Mouse (Mus musculus) neural tube, embryonic 15.5 days (tissue): ENCODE measurements at regions not wholly inside any gene's neighbourhood (a gene's known extent, or its start where the extent isn't known, plus 50 kb on each side); places are given as distances from the start of the nearest gene placed in this dataset.
A peak's percentile ranks its signal among the peaks of the same experiment; 100 is the strongest.

ENCODE experiments used
- ATAC-seq: fragments of 200-750 bp; cut with Nextera tagmentation; 2 replicates; pipeline ENCODE4 v1.8.0; 2017; ENCODE audit warnings: mild to moderate bottlenecking, moderate TSS enrichment, moderate library complexity; ENCODE audit not compliant: low FRiP score
- H3K27ac ChIP-seq: fragments of 300-500 bp; sonication (generic); replicated peaks from 2 replicates; pipeline ENCODE4 v1.5.1; 2015; ENCODE audit warnings: mild to moderate bottlenecking, inconsistent platforms
- H3K27me3 ChIP-seq: fragments of 300-500 bp; sonication (generic); replicated peaks from 2 replicates; pipeline ENCODE4 v1.6.1; 2015; ENCODE audit warnings: inconsistent platforms
- H3K36me3 ChIP-seq: fragments of 300-500 bp; sonication (generic); 2 replicates; pipeline ENCODE4 v1.6.1; 2015; ENCODE audit warnings: inconsistent platforms
- H3K4me1 ChIP-seq: fragments of 300-500 bp; sonication (generic); 2 replicates; pipeline ENCODE4 v1.6.1; 2015; ENCODE audit warnings: inconsistent platforms
- H3K4me2 ChIP-seq: fragments of 300-500 bp; sonication (generic); 2 replicates; pipeline ENCODE4 v1.6.1; 2015; ENCODE audit warnings: inconsistent platforms, mild to moderate bottlenecking, moderate library complexity
- H3K4me3 ChIP-seq: fragments of 300-500 bp; sonication (generic); replicated peaks from 2 replicates; pipeline ENCODE4 v1.5.1; 2015; ENCODE audit warnings: mild to moderate bottlenecking, inconsistent platforms
- H3K9ac ChIP-seq: fragments of 300-500 bp; sonication (generic); replicated peaks from 2 replicates; pipeline ENCODE4 v1.6.1; 2015; ENCODE audit warnings: mild to moderate bottlenecking, inconsistent platforms
- H3K9me3 ChIP-seq: fragments of 300-500 bp; sonication (generic); replicated peaks from 2 replicates; pipeline ENCODE4 v1.6.1; 2016; ENCODE audit warnings: inconsistent platforms
- WGBS: fragments of 180-500 bp; shearing (Covaris S2); methylation state at CpG from one replicate; pipeline ENCODE4 v1.1.7; 2015; ENCODE audit warnings: mixed read lengths; 5-methylcytosine and 5-hydroxymethylcytosine counted together

DNA sequence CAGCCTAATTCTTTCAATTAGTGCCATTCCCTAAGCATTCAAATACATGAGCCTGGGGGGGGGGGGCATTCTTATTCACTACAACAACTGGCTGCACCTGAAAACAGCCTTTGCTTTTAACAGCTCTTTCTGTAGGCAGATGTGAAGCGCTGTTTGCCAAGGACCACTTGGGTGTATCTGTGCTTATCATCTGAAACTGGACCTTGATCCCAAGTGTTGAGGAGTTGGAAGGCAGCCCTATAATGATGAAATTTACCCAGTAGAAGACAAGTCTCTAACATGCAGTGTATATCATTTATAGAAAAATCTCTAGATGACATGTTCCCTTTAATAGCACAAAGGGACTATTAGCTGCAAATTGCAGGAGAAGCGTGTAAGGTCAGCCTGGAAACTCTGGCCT lies 660.0 kb downstream of the Zfp619 start:
- Histone ChIP-seq H3K9me3 (no peaks in the 10 kb centered on the region), H3K27ac (no peak overlapping the region), H3K4me3 (no peak overlapping the region), H3K36me3 (no peaks in the 10 kb centered on the region), H3K27me3 (no peaks in the 10 kb centered on the region), H3K9ac (no peak overlapping the region), H3K4me1 (no peaks in the 10 kb centered on the region), H3K4me2 (no peak overlapping the region)
- 93% methylated on average over 2 of the region's 2 CpGs for WGBS
- ATAC-seq: no peak

DNA sequence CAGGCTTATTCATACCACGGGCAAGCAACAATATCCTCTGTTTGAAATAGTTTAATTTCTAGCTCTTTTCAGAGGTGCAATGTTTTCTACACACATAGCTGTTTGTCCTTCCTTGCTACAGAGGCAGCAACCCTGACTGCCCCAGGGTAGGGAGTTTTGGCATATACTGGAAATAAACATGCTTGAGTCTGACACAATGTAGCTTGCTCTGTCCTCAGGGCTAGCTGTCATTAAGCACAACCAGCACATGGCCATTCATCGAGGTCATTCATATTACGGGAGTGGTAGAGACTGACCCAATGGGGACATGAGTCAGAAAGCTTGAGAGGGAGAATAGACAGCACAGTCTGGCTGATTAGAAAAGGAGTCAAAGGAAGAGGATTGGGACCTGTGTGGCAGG lies 677.8 kb downstream of the Zfp619 start:
- no peaks in the 10 kb centered on the region for H3K9me3 ChIP-seq
- no peaks in the 10 kb centered on the region for H3K27me3 ChIP-seq
- H3K27ac ChIP-seq: no peak overlapping the region
- ATAC-seq: no peak
- no peak overlapping the region for H3K9ac ChIP-seq
- H3K4me3 ChIP-seq: no peak overlapping the region
- H3K4me1 ChIP-seq: no peaks in the 10 kb centered on the region
- no peak overlapping the region for H3K4me2 ChIP-seq
- no peaks in the 10 kb centered on the region for H3K36me3 ChIP-seq
- WGBS: 82% methylated on average over 3 of the region's 3 CpGs

DNA sequence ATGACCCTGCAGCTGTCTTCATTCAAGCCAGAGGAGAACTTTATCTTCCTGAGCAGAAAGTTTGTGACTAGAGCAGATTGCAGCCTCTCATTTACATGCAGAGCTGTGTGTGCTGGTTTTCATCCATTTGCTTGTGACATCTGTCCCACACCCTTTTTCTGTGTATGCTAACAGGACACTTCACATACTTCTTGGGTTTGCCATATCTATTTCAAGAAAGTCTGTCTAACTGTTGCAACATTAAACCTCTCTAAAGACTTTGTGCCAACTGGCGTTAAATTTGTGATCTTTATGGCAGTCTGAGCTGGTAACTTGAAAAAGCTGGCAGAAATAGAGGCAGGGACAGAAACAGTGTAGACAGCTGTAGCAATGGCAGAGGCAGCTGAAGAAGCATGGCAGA lies 685.0 kb downstream of the Zfp619 start:
- WGBS: 81% methylated on average over 1 of the region's 1 CpGs
- Histone ChIP-seq H3K9ac (no peak overlapping the region), H3K4me2 (no peak overlapping the region), H3K36me3 (no peaks in the 10 kb centered on the region), H3K4me3 (no peak overlapping the region), H3K27ac (no peak overlapping the region), H3K4me1 (no peaks in the 10 kb centered on the region), H3K27me3 (no peaks in the 10 kb centered on the region), H3K9me3 (no peaks in the 10 kb centered on the region)
- no peak for ATAC-seq

- WGBS: 76% methylated on average over 5 of the region's 5 CpGs
- Histone ChIP-seq H3K4me3 (no peak overlapping the region), H3K27ac (no peak overlapping the region), H3K4me2 (no peak overlapping the region), H3K9ac (no peak overlapping the region), H3K4me1 (no peaks in the 10 kb centered on the region), H3K27me3 (no peaks in the 10 kb centered on the region), H3K36me3 (no peaks in the 10 kb centered on the region), H3K9me3 (no peaks in the 10 kb centered on the region)
- ATAC-seq: no peak
These were observed 686.2 kb upstream of the Vstm2b start for GRCm38 (mm10) chr7:40211956-40212355.

DNA sequence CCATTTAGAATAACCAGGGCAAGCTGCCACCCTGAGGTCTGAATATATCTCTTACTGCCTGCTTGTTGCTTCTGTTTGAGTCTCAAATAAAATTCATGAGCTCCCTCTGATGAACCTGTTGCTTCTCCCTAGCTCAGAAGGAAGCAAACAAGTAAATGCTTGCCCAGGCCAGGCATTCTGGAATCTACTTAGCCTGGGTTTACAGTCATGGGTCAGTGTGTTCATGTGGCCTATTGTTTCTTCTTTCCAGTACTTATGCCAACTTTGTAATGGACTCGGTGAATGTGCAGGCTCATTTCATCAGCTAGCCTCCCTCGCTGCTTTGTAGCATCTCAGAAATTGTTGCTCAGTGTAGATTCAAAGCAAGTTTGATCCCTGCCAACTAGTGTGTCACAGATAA lies 685.6 kb upstream of the Vstm2b start:
- no peaks in the 10 kb centered on the region for H3K4me1 ChIP-seq
- H3K4me3 ChIP-seq: no peak overlapping the region
- no peaks in the 10 kb centered on the region for H3K9me3 ChIP-seq
- no peak overlapping the region for H3K4me2 ChIP-seq
- WGBS: 81% methylated on average over 2 of the region's 2 CpGs
- H3K36me3 ChIP-seq: no peaks in the 10 kb centered on the region
- no peaks in the 10 kb centered on the region for H3K27me3 ChIP-seq
- no peak for ATAC-seq
- H3K9ac ChIP-seq: no peak overlapping the region
- H3K27ac ChIP-seq: no peak overlapping the region

- 86% methylated on average over 2 of the region's 2 CpGs for WGBS
- H3K9ac ChIP-seq: no peak overlapping the region
- no peaks in the 10 kb centered on the region for H3K27me3 ChIP-seq
- no peak for ATAC-seq
- no peaks in the 10 kb centered on the region for H3K4me1 ChIP-seq
- no peak overlapping the region for H3K4me3 ChIP-seq
- no peaks in the 10 kb centered on the region for H3K9me3 ChIP-seq
- no peak overlapping the region for H3K27ac ChIP-seq
- no peaks in the 10 kb centered on the region for H3K36me3 ChIP-seq
- H3K4me2 ChIP-seq: no peak overlapping the region
These were observed 684.5 kb upstream of the Vstm2b start for GRCm38 (mm10) chr7:40213646-40214045.

DNA sequence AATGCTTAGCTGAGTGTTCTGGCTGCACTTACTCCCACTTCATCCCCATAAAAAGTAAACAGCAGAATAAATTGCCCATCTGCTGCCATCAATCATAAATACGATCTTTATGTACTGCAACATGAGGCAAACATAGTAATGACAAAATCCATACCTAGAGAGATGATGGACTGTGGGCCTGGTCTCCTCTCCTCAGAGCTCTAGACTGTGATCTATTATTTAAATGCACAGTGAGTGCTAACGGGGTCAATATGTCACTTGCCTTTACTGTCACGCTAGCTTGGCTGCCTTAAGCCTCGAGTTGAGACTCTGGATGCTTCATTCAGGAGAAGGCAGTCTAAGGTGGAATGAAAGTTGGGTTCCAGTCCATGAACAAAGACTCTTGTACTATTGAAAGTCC lies 683.7 kb upstream of the Vstm2b start:
- Histone ChIP-seq H3K9me3 (no peaks in the 10 kb centered on the region), H3K27ac (no peak overlapping the region), H3K4me3 (no peak overlapping the region), H3K9ac (no peak overlapping the region), H3K27me3 (no peaks in the 10 kb centered on the region), H3K4me1 (no peaks in the 10 kb centered on the region), H3K4me2 (no peak overlapping the region), H3K36me3 (no peaks in the 10 kb centered on the region)
- no peak for ATAC-seq
- WGBS: 58% methylated on average over 4 of the region's 4 CpGs

DNA sequence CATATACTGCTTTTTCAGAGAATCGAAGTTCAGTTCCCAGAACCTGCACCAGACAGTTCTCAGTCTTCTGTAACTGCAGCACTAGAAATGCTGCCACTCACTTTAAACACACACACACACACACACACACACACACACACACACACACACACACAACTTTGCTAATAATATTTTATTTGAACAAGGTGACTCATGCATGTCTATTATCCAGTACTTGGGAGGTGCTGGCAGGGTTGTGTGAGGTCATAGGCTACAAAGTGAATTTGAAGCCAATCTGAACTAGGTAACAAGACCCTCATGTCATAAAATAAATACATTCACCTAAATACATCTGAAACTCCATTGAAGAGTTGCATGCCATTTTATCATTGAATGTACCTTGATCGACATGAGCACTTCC lies 682.9 kb upstream of the Vstm2b start:
- H3K36me3 ChIP-seq: no peaks in the 10 kb centered on the region
- no peak overlapping the region for H3K9ac ChIP-seq
- no peaks in the 10 kb centered on the region for H3K4me1 ChIP-seq
- no peaks in the 10 kb centered on the region for H3K27me3 ChIP-seq
- 92% methylated on average over 2 of the region's 2 CpGs for WGBS
- no peak overlapping the region for H3K27ac ChIP-seq
- no peak for ATAC-seq
- H3K9me3 ChIP-seq: no peaks in the 10 kb centered on the region
- no peak overlapping the region for H3K4me3 ChIP-seq
- H3K4me2 ChIP-seq: no peak overlapping the region

DNA sequence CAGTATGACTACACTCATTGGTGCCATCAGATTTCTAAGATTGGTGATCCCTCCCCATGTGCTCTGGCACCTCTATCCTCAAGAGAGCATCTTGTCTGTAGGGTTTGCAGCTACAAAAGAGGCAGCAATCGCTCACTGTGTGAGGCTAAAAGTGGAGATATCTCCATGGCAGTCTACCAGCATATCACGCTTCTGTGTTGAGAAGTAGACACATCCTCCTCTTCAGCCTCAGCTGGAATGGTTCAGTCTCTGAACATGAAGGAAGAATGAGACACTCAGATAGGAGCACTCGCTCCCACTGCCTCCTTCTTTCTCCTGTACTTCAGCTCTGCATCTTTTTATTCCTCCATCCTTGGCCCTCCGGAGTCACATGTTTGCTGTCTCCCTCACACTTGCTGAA lies 677.6 kb upstream of the Vstm2b start:
- Histone ChIP-seq H3K9me3 (no peaks in the 10 kb centered on the region), H3K9ac (no peak overlapping the region), H3K36me3 (no peaks in the 10 kb centered on the region), H3K4me1 (no peaks in the 10 kb centered on the region), H3K27me3 (no peaks in the 10 kb centered on the region), H3K4me2 (no peak overlapping the region), H3K27ac (no peak overlapping the region), H3K4me3 (no peak overlapping the region)
- no peak for ATAC-seq
- 93% methylated on average over 4 of the region's 4 CpGs for WGBS

DNA sequence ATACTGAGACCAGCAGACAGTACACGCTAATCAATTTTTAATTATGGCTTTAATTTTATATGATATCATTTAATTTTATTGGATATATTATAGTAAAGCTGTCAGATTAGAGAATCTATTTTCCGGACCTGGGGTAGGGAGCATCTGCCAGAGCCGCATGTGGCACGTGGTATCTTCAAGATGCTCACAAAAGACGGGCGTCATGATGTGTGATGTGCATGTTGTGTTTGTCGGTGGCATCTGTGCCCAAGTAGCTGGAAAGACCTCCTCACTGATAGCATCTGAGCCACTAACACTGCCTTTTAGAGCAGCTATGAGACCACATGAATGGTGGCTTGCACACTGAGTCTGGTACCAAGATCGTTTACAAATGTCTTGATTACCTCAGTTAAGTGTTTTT lies 652.9 kb upstream of the Vstm2b start:
- no peak overlapping the region for H3K27ac ChIP-seq
- no peaks in the 10 kb centered on the region for H3K27me3 ChIP-seq
- H3K4me1 ChIP-seq: no peaks in the 10 kb centered on the region
- H3K4me3 ChIP-seq: no peak overlapping the region
- H3K9ac ChIP-seq: no peak overlapping the region
- H3K4me2 ChIP-seq: no peak overlapping the region
- H3K36me3 ChIP-seq: no peaks in the 10 kb centered on the region
- H3K9me3 ChIP-seq: no peaks in the 10 kb centered on the region
- ATAC-seq: peak; percentile 76; the same call in 1 of the 2 replicates
- WGBS: 57% methylated on average over 8 of the region's 8 CpGs

GRCm38 (mm10) chr7:40248521-40248920 lies 649.6 kb upstream of the Vstm2b start:
- H3K4me3 ChIP-seq: no peak overlapping the region
- no peaks in the 10 kb centered on the region for H3K36me3 ChIP-seq
- ATAC-seq: no peak
- 85% methylated on average over 2 of the region's 2 CpGs for WGBS
- H3K9ac ChIP-seq: no peak overlapping the region
- H3K4me2 ChIP-seq: no peak overlapping the region
- no peaks in the 10 kb centered on the region for H3K27me3 ChIP-seq
- no peak overlapping the region for H3K27ac ChIP-seq
- no peaks in the 10 kb centered on the region for H3K4me1 ChIP-seq
- H3K9me3 ChIP-seq: no peaks in the 10 kb centered on the region

DNA sequence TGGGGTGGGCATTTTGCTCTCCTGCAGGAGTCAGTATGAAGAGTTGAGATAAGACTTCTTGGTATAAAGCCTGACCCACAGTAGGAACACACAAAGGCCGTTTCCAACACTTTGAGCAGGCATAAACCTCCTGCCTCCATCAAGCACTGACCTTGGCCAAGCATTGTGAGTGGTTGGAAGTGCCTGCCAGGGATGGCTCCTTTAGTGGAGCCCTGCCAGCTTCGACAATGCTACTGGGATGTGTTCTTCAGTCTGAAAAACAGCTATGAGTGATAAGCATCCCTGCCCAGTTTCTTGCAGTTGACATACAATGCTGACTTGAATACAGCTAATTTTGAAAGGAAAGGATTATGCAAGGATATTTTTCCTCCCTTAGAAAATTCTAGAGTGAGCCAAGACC lies 644.6 kb upstream of the Vstm2b start:
- H3K36me3 ChIP-seq: no peaks in the 10 kb centered on the region
- no peak for ATAC-seq
- 64% methylated on average over 2 of the region's 2 CpGs for WGBS

GRCm38 (mm10) chr7:40257733-40258376 lies 640.3 kb upstream of the Vstm2b start:
- ATAC-seq: no peak
- H3K4me1 ChIP-seq: peaks cover 9% of the 10 kb centered on the region
- H3K9me3 ChIP-seq: no peaks in the 10 kb centered on the region
- WGBS: 68% methylated on average over 1 of the region's 1 CpGs
- no peak overlapping the region for H3K4me2 ChIP-seq
- H3K4me3 ChIP-seq: no peak overlapping the region
- no peaks in the 10 kb centered on the region for H3K27me3 ChIP-seq
- H3K36me3 ChIP-seq: no peaks in the 10 kb centered on the region
- no peak overlapping the region for H3K27ac ChIP-seq
- no peak overlapping the region for H3K9ac ChIP-seq

More for the DNA sequence above, 644.6 kb upstream of the Vstm2b start:
- no peak overlapping the region for H3K9ac ChIP-seq
- H3K27ac ChIP-seq: no peak overlapping the region
- H3K9me3 ChIP-seq: no peaks in the 10 kb centered on the region
- H3K27me3 ChIP-seq: no peaks in the 10 kb centered on the region
- H3K4me3 ChIP-seq: no peak overlapping the region
- no peak overlapping the region for H3K4me2 ChIP-seq
- H3K4me1 ChIP-seq: peaks cover 6% of the 10 kb centered on the region
